Mouse (Mus musculus): ENCODE measurements around the gene D11Wsu47e.

DNA sequence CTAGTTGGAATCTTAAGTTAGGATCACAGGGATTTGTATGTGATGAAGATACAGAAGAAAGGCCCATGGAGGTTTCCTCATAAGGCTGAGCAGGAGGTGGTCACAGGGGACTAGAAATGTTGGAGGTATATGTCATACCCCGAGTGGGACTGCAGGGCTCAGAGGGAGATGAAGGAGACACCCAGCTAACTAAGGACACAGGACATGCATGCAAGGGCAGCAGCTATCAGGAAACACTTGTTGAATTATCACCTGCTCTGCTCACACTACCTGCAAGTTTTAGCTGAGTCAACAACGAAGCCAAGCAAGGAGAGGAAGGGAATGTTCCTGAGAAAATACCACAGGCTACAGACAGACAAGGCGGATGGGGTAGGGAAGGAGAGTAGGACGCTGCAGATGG is 16.5 kb upstream of the D11Wsu47e start:
- TF ChIP-seq CTCF (IDR thresholded peaks at IDR 0.05; ENCODE audit: control insufficient read depth, insufficient read depth, insufficient read length) = no peak
- no peak for TF ChIP-seq MAX (IDR thresholded peaks at IDR 0.05)
- no peak for TF ChIP-seq USF1 (IDR thresholded peaks at IDR 0.05; ENCODE audit: low read depth)
- TF ChIP-seq MYOD1 (IDR thresholded peaks at IDR 0.05; ENCODE audit: control insufficient read depth, insufficient read length, low read depth) = no peak
- no peak for TF ChIP-seq CEBPB (IDR thresholded peaks at IDR 0.05; ENCODE audit: low read depth)

All from C2C12 (cell line).